ENCODE assay signal across 8 mouse cellular contexts in the genomic region with DNA sequence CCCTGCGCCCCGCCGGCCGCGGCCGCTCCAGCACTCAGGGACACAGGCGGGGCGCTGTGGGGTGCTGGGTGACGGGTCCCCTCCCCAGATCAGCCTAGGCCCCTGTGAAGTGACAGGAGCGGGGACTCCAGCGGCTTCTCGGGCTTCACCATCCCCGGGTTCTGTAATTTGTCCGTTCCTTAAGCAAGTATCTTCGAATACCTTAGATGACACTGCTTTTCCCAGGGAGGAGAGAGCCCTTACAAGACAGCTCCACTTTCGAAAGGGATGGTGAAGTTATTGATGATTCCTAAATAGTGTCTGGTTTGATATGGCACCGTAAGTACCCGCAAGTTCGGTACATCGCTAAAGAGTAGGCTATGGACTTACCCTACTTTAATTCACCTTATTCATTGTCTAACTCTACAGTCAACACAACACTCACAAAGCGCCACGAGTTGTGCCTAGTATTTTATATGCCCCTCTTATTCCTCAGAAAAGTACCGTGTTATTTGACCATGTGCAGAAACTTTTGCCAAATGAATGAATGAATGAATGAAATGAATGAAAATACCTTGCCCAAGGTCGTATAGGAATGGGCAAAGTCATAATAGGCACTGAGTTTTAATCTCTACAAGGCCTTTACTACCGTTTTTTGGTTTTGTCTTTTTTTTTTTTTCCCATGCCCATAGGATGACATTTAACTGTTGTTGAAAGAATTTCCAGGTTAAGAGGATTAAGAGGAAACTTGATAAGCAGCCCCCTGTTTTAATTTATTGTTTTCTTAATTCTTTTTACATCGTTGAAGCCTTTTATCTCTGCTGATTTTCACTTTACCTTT. TPM values are rescaled to one million over a fixed set of nuclear protein-coding genes. Genes with fewer than 3 reads are reported as not detected.
DNase-seq lines count a peak whose midpoint lies in the region; ATAC-seq and TF ChIP-seq lines count a peak whose summit lies in the region.

No protein-coding gene starts in this region.

- WGBS in kidney, embryonic 14.5 days: 6% methylated on average over 25 of the region's 26 CpGs
- WGBS in limb, embryonic 15.5 days: 3% methylated on average over 21 of the region's 26 CpGs

- in situ Hi-C loops in ES-E14 (cut with MboI; ENCODE audit: low sequenced_read_pairs in 2 of 2, unreplicated experiment in 2 of 2): no loop called here

- ATAC-seq in kidney, embryonic 14.5 days (ENCODE audit: low FRiP score, low TSS enrichment): peak; percentile 1; the same call in 1 of the 2 replicates
- no peak for ATAC-seq in limb, embryonic 15.5 days (ENCODE audit: insufficient number of reproducible peaks, low FRiP score, low TSS enrichment, low read depth)
- ATAC-seq in erythroid progenitor cell, adult 5-6 weeks (replicated peaks; ENCODE audit: low FRiP score, poor library complexity, severe bottlenecking): no peak

- H3K36me3 ChIP-seq in kidney, embryonic 14.5 days (ENCODE audit: control insufficient read depth, insufficient read depth, low read length): peaks cover 10% of the 10 kb centered on the region; the same call in 1 of the 2 replicates
- H3K36me3 ChIP-seq in ES-E14 (ENCODE audit: control insufficient read depth, insufficient read depth, low read length, poor library complexity, severe bottlenecking): peaks cover 7% of the 10 kb centered on the region
- H3K36me3 ChIP-seq in limb, embryonic 15.5 days: 0 out of 2 replicates have a peak, but pooled peaks cover 3% of the 10 kb centered on the region

- H3K27me3 ChIP-seq in kidney, embryonic 14.5 days (ENCODE audit: control insufficient read depth, insufficient read depth, low read length): no peaks in the 10 kb centered on the region
- H3K27me3 ChIP-seq in limb, embryonic 15.5 days: no peaks in the 10 kb centered on the region

- no peak for TF ChIP-seq CTCF in embryonic fibroblast, embryonic 13.5 days (IDR thresholded peaks at IDR 0.05; ENCODE audit: borderline replicate concordance, insufficient read depth, low read length)

- no peak for TF ChIP-seq POLR2A in embryonic fibroblast, embryonic 13.5 days (IDR thresholded peaks at IDR 0.05; ENCODE audit: low read depth, low read length)

- peak overlapping the region; percentile 74 for H3K4me3 ChIP-seq in kidney, embryonic 14.5 days (ENCODE audit: low read length)
- peak overlapping the region; percentile 64 to 98 for H3K4me3 ChIP-seq in ES-E14 (ENCODE audit: insufficient read depth in 1 of 2, low read depth in 1 of 2, low read length in 2 of 2, poor library complexity in 1 of 2, severe bottlenecking in 1 of 2)
- H3K4me3 ChIP-seq in embryonic fibroblast, embryonic 13.5 days (ENCODE audit: insufficient read depth, low read length): peak overlapping the region; percentile 89
- H3K4me3 ChIP-seq in limb, embryonic 15.5 days: peak overlapping the region; percentile 89

- H3K27ac ChIP-seq in kidney, embryonic 14.5 days (ENCODE audit: low read depth, low read length): peak overlapping the region; percentile 96
- peak overlapping the region; percentile 95; the same call in 1 of the 2 replicates for H3K27ac ChIP-seq in ES-E14 (ENCODE audit: insufficient read depth, low read depth, low read length, poor library complexity, severe bottlenecking)
- H3K27ac ChIP-seq in embryonic fibroblast, embryonic 13.5 days (ENCODE audit: insufficient read depth, low read length): peak overlapping the region; percentile 71
- H3K27ac ChIP-seq in limb, embryonic 15.5 days: peak overlapping the region; percentile 98

- DNase-seq in kidney, postnatal 4 days: no peak
- no peak for DNase-seq in ES-E14 (ENCODE audit: low read depth, low spot score)
- DNase-seq in B cell, adult 2 months: no peak
- no peak for DNase-seq in spleen, postnatal 14 days (ENCODE audit: low spot score in 2 of 2)

- H3K9ac ChIP-seq in kidney, embryonic 14.5 days (ENCODE audit: low read depth, low read length): peak overlapping the region; percentile 96
- peak overlapping the region; percentile 98 for H3K9ac ChIP-seq in ES-E14 (ENCODE audit: insufficient read depth, low read depth, low read length, poor library complexity, severe bottlenecking)
- peak overlapping the region; percentile 96 for H3K9ac ChIP-seq in limb, embryonic 15.5 days

- H3K9me3 ChIP-seq in kidney, embryonic 14.5 days (ENCODE audit: control insufficient read depth, low read length): no peaks in the 10 kb centered on the region
- no peaks in the 10 kb centered on the region for H3K9me3 ChIP-seq in ES-E14 (ENCODE audit: control insufficient read depth, insufficient read depth, low read depth, low read length)
- H3K9me3 ChIP-seq in limb, embryonic 15.5 days: no peaks in the 10 kb centered on the region

- 0 out of 2 replicates have a peak, but pooled peaks cover 2% of the 10 kb centered on the region for H3K4me1 ChIP-seq in kidney, embryonic 14.5 days (ENCODE audit: control insufficient read depth, insufficient read depth, low read length)
- no peaks in the 10 kb centered on the region for H3K4me1 ChIP-seq in ES-E14 (ENCODE audit: control insufficient read depth in 2 of 2, insufficient read depth in 2 of 2, low read length in 2 of 2, poor library complexity in 1 of 2)
- H3K4me1 ChIP-seq in embryonic fibroblast, embryonic 13.5 days (ENCODE audit: control insufficient read depth, insufficient read depth, low read length): peaks cover 2% of the 10 kb centered on the region; the same call in 1 of the 2 replicates
- H3K4me1 ChIP-seq in limb, embryonic 15.5 days: peaks cover 13% of the 10 kb centered on the region

- H3K4me2 ChIP-seq in kidney, embryonic 14.5 days (replicated peaks; ENCODE audit: low read depth, low read length): peak overlapping the region; percentile 84
- H3K4me2 ChIP-seq in limb, embryonic 15.5 days: peak overlapping the region; percentile 76

TF ChIP-seq in ES-E14, 5 proteins besides CTCF, POLR2A, EP300 and RAD21:
- TF ChIP-seq CHD2 (IDR thresholded peaks at IDR 0.05; ENCODE audit: low read depth, low read length) (no peak), MAFK (IDR thresholded peaks at IDR 0.05; ENCODE audit: insufficient read depth, low read depth, low read length) (no peak), ZNF384 (IDR thresholded peaks at IDR 0.05; ENCODE audit: low read depth, low read length) (no peak), HCFC1 (IDR thresholded peaks at IDR 0.05; ENCODE audit: borderline replicate concordance, insufficient read depth, low read length) (no peak), ZC3H11A (IDR thresholded peaks at IDR 0.05; ENCODE audit: borderline replicate concordance, low read depth, low read length) (no peak)

RNA-seq across cellular contexts. Expression of a gene that starts 0.8 kb away (rescaled TPM):
- polyA plus RNA-seq in kidney, embryonic 14.5 days (2014; fragmentation: Nextera tagmentation; extraction: Ambion mirVana): 12.2 and 12.3 TPM in 2 replicates
- 4.8 and 5.1 TPM in 2 replicates for total RNA-seq in ES-E14 (2012; rRNA removed)
- 16.2 and 16.4 TPM in 2 replicates for polyA plus RNA-seq in embryonic fibroblast, embryonic 13.5 days (2011; ENCODE audit: insufficient read length, low read depth, missing spikeins)
- 11.1 and 11.6 TPM in 2 replicates for polyA plus RNA-seq in limb, embryonic 15.5 days (2015; fragmentation: Nextera tagmentation; extraction: Ambion mirVana)
- 5.0 and 7.6 TPM in 2 replicates for total RNA-seq in erythroid progenitor cell, adult 5-6 weeks (2015; ENCODE audit: low replicate concordance)
- 4.1 and 6.0 TPM in 2 replicates for total RNA-seq in erythroid progenitor cell, adult 5-6 weeks (2017; ENCODE audit: low replicate concordance)

RNA-seq across cellular contexts. Expression of a gene that starts 4.0 kb away (rescaled TPM):
- 2,687 and 3,357 TPM in 2 replicates for polyA plus RNA-seq in kidney, embryonic 14.5 days (2014; fragmentation: Nextera tagmentation; extraction: Ambion mirVana)
- 1,847 and 2,038 TPM in 2 replicates for total RNA-seq in ES-E14 (2012; rRNA removed)
- polyA plus RNA-seq in embryonic fibroblast, embryonic 13.5 days (2011; ENCODE audit: insufficient read length, low read depth, missing spikeins): 224 and 311 TPM in 2 replicates
- 1,142 and 1,223 TPM in 2 replicates for polyA plus RNA-seq in limb, embryonic 15.5 days (2015; fragmentation: Nextera tagmentation; extraction: Ambion mirVana)
- total RNA-seq in erythroid progenitor cell, adult 5-6 weeks (2015; ENCODE audit: low replicate concordance): 951 and 1,242 TPM in 2 replicates
- total RNA-seq in erythroid progenitor cell, adult 5-6 weeks (2017; ENCODE audit: low replicate concordance): 578 and 824 TPM in 2 replicates

RNA-seq across cellular contexts. Expression of a gene that starts 50.0 kb away (rescaled TPM):
- polyA plus RNA-seq in kidney, embryonic 14.5 days (2014; fragmentation: Nextera tagmentation; extraction: Ambion mirVana): 111 TPM in 2 replicates
- 39.3 and 41.4 TPM in 2 replicates for total RNA-seq in ES-E14 (2012; rRNA removed)
- polyA plus RNA-seq in embryonic fibroblast, embryonic 13.5 days (2011; ENCODE audit: insufficient read length, low read depth, missing spikeins): 67.2 and 73.9 TPM in 2 replicates
- 116 TPM in 2 replicates for polyA plus RNA-seq in limb, embryonic 15.5 days (2015; fragmentation: Nextera tagmentation; extraction: Ambion mirVana)
- 75.0 and 88.0 TPM in 2 replicates for total RNA-seq in erythroid progenitor cell, adult 5-6 weeks (2015; ENCODE audit: low replicate concordance)
- total RNA-seq in erythroid progenitor cell, adult 5-6 weeks (2017; ENCODE audit: low replicate concordance): 58.6 and 69.3 TPM in 2 replicates
